In genomic region chr16:96736501-96736900, GRCm38 (mm10) we compare ENCODE assay signal across 18 mouse cellular contexts.
"Had no signal": no experiment of that assay in that cellular context is flagged by ENCODE, and none has a peak within 500 bp of the region (broad histone marks: within the 10 kb centered on the region; RNA-seq: fewer than 3 reads in every experiment).

No protein-coding gene starts in this region.

- H3K27ac ChIP-seq: liver, embryonic 15.5 days; lung, embryonic 15.5 days; macrophage; midbrain, embryonic 13.5 days; neural tube, embryonic 12.5 days; stomach, embryonic 15.5 days; stomach, postnatal 0 days had no signal

- H3K4me2 ChIP-seq: liver, embryonic 15.5 days; lung, embryonic 15.5 days; midbrain, embryonic 13.5 days; neural tube, embryonic 12.5 days; stomach, embryonic 15.5 days had no signal

- H3K4me3 ChIP-seq: liver, embryonic 15.5 days; lung, embryonic 15.5 days; megakaryocyte, embryonic 14.5 days; midbrain, embryonic 13.5 days; neural tube, embryonic 12.5 days; stomach, embryonic 15.5 days had no signal

- ATAC-seq: liver, postnatal 0 days; lung, postnatal 0 days; midbrain, embryonic 13.5 days; midbrain, embryonic 16.5 days had no signal

- H3K9me3 ChIP-seq: liver, embryonic 15.5 days; lung, embryonic 15.5 days; midbrain, embryonic 13.5 days; neural tube, embryonic 12.5 days; stomach, embryonic 15.5 days had no signal

- H3K27me3 ChIP-seq: liver, embryonic 15.5 days; lung, embryonic 15.5 days; megakaryocyte, embryonic 14.5 days; midbrain, embryonic 13.5 days; neural tube, embryonic 12.5 days; stomach, embryonic 15.5 days had no signal

- H3K4me1 ChIP-seq: lung, embryonic 15.5 days; megakaryocyte, embryonic 14.5 days; midbrain, embryonic 13.5 days; neural tube, embryonic 12.5 days; stomach, embryonic 15.5 days had no signal

- DNase-seq: liver, postnatal 0 days; lung, adult 2 months; lung, postnatal 14 days; lung, postnatal 36 days; right cerebral cortex, postnatal 14 days; thymus, adult 2 months; thymus, postnatal 25 days; thymus, postnatal 4 days had no signal

- H3K36me3 ChIP-seq: liver, embryonic 15.5 days; lung, embryonic 15.5 days; midbrain, embryonic 13.5 days; neural tube, embryonic 12.5 days; stomach, embryonic 15.5 days had no signal

- H3K9ac ChIP-seq: liver, embryonic 15.5 days; liver, postnatal 0 days; lung, embryonic 15.5 days; midbrain, embryonic 13.5 days; neural tube, embryonic 12.5 days; stomach, embryonic 15.5 days had no signal
